Comparison of ENCODE assay signal across 8 mouse cellular contexts in the genomic region with DNA sequence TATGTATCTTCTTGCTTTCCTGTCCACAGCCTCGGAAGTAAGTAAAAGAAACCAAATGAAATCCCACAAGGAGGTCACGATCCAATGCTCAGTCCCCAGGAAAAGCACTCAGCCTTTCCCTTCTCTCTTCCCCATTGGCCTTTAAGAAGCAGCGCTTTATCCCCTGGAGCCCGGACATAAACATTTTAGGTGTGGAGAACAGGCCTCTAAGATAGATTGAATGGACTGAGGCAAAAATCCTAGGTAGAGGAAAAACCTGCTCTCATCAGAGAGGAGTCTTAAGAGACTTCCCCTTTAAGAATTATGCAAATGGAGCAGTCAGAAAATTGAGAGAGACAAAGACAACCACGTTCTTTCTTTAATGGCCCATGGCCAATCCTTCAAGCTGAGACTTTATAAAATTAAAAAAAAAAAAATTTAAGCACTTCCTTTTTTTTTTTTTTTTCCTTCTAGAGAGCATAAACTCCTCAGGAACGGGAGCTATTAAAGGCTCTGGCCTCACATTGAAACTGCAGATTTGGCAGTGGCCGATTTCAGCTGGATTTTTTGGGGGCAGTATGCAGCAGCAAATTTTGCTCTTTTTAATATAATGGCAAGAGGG.
DNase-seq lines count a peak whose midpoint lies in the region; ATAC-seq and TF ChIP-seq lines count a peak whose summit lies in the region.

No protein-coding gene starts in this region.

- H3K27ac ChIP-seq in kidney, embryonic 14.5 days (ENCODE audit: low read depth, low read length): 0 out of 2 replicates have a peak overlapping the region, but pooled peaks have one; percentile 30
- no peak overlapping the region for H3K27ac ChIP-seq in kidney, adult 2 months (ENCODE audit: insufficient read depth, low read depth, low read length)
- H3K27ac ChIP-seq in embryonic facial prominence, embryonic 11.5 days (replicated peaks; ENCODE audit: low read depth, low read length): no peak overlapping the region
- peak overlapping the region; percentile 14; the same call in 1 of the 2 replicates for H3K27ac ChIP-seq in hindbrain, embryonic 15.5 days (replicated peaks)
- peak overlapping the region; percentile 51 for H3K27ac ChIP-seq in midbrain, embryonic 15.5 days

- TF ChIP-seq CTCF in kidney, adult 2 months (conservative IDR thresholded peaks at IDR 0.05; ENCODE audit: insufficient read depth, insufficient read length, low read depth, low read length): no peak

- H3K27me3 ChIP-seq in kidney, embryonic 14.5 days (ENCODE audit: control insufficient read depth, insufficient read depth, low read length): no peaks in the 10 kb centered on the region
- H3K27me3 ChIP-seq in kidney, adult 2 months (replicated peaks; ENCODE audit: control insufficient read depth, insufficient read depth, low read length): no peaks in the 10 kb centered on the region
- H3K27me3 ChIP-seq in embryonic facial prominence, embryonic 11.5 days (ENCODE audit: control insufficient read depth, insufficient read depth, low read length): no peaks in the 10 kb centered on the region
- H3K27me3 ChIP-seq in hindbrain, embryonic 15.5 days: no peaks in the 10 kb centered on the region
- H3K27me3 ChIP-seq in midbrain, embryonic 15.5 days (replicated peaks): no peaks in the 10 kb centered on the region

- H3K4me3 ChIP-seq in kidney, embryonic 14.5 days (ENCODE audit: low read length): peak overlapping the region; percentile 13; the same call in 1 of the 2 replicates
- no peak overlapping the region for H3K4me3 ChIP-seq in kidney, adult 2 months (ENCODE audit: insufficient read depth, low read depth, low read length)
- H3K4me3 ChIP-seq in embryonic facial prominence, embryonic 11.5 days (ENCODE audit: low read depth, low read length): peak overlapping the region; percentile 14; the same call in 1 of the 2 replicates
- H3K4me3 ChIP-seq in hindbrain, embryonic 15.5 days: peak overlapping the region; percentile 23
- H3K4me3 ChIP-seq in midbrain, embryonic 15.5 days: peak overlapping the region; percentile 27

- WGBS in kidney, embryonic 14.5 days: 28% methylated on average over 7 of the region's 7 CpGs
- whole genome bisulfite sequencing in kidney, adult 2 months: 34% methylated on average over 7 of the region's 7 CpGs
- 34% methylated on average over 7 of the region's 7 CpGs for WGBS in embryonic facial prominence, embryonic 11.5 days
- WGBS in hindbrain, embryonic 15.5 days: 32% methylated on average over 7 of the region's 7 CpGs
- WGBS in midbrain, embryonic 15.5 days: 15% methylated on average over 7 of the region's 7 CpGs

- peak; percentile 35; the same call in 1 of the 2 replicates for ATAC-seq in kidney, embryonic 14.5 days (ENCODE audit: low FRiP score, low TSS enrichment)
- no peak for ATAC-seq in embryonic facial prominence, embryonic 11.5 days (replicated peaks; ENCODE audit: insufficient number of reproducible peaks, low FRiP score, low TSS enrichment, low read depth)
- ATAC-seq in hindbrain, embryonic 15.5 days (ENCODE audit: low FRiP score, low read depth): no peak
- ATAC-seq in midbrain, embryonic 15.5 days (replicated peaks): peak; percentile 43; the same call in 1 of the 2 replicates
- no peak for ATAC-seq in erythroid progenitor cell, adult 5-6 weeks (replicated peaks; ENCODE audit: low FRiP score, poor library complexity, severe bottlenecking)

- no peak overlapping the region for H3K9ac ChIP-seq in kidney, embryonic 14.5 days (ENCODE audit: low read depth, low read length)
- H3K9ac ChIP-seq in embryonic facial prominence, embryonic 11.5 days (replicated peaks; ENCODE audit: low read length): peak overlapping the region; percentile 26; the same call in 1 of the 2 replicates
- peak overlapping the region; percentile 18; the same call in 1 of the 2 replicates for H3K9ac ChIP-seq in hindbrain, embryonic 15.5 days
- peak overlapping the region; percentile 16 for H3K9ac ChIP-seq in midbrain, embryonic 15.5 days

- no peaks in the 10 kb centered on the region for H3K36me3 ChIP-seq in kidney, embryonic 14.5 days (ENCODE audit: control insufficient read depth, insufficient read depth, low read length)
- no peaks in the 10 kb centered on the region for H3K36me3 ChIP-seq in kidney, adult 2 months (ENCODE audit: control insufficient read depth, insufficient read depth, low read length)
- no peaks in the 10 kb centered on the region for H3K36me3 ChIP-seq in embryonic facial prominence, embryonic 11.5 days (replicated peaks; ENCODE audit: control insufficient read depth, insufficient read depth, low read depth, low read length)
- H3K36me3 ChIP-seq in hindbrain, embryonic 15.5 days: no peaks in the 10 kb centered on the region
- no peaks in the 10 kb centered on the region for H3K36me3 ChIP-seq in midbrain, embryonic 15.5 days (replicated peaks)

- no peak for DNase-seq in kidney, adult 2 months
- DNase-seq in embryonic facial prominence, embryonic 11.5 days (ENCODE audit: low spot score): peak; percentile 27
- no peak for DNase-seq in cerebellum, postnatal 10 days
- DNase-seq in urinary bladder, postnatal 10 days (ENCODE audit: low spot score): no peak

- no peak for TF ChIP-seq POLR2A in kidney, adult 2 months (IDR thresholded peaks at IDR 0.05; ENCODE audit: low read depth, low read length)

- H3K4me2 ChIP-seq in kidney, embryonic 14.5 days (replicated peaks; ENCODE audit: low read depth, low read length): peak overlapping the region; percentile 45
- H3K4me2 ChIP-seq in embryonic facial prominence, embryonic 11.5 days (ENCODE audit: low read depth, low read length): peak overlapping the region; percentile 45; the same call in 1 of the 2 replicates
- H3K4me2 ChIP-seq in hindbrain, embryonic 15.5 days: peak overlapping the region; percentile 53
- peak overlapping the region; percentile 51 for H3K4me2 ChIP-seq in midbrain, embryonic 15.5 days

- H3K9me3 ChIP-seq in kidney, embryonic 14.5 days (ENCODE audit: control insufficient read depth, low read length): no peaks in the 10 kb centered on the region
- H3K9me3 ChIP-seq in embryonic facial prominence, embryonic 11.5 days (replicated peaks; ENCODE audit: control insufficient read depth, low read length): no peaks in the 10 kb centered on the region
- no peaks in the 10 kb centered on the region for H3K9me3 ChIP-seq in hindbrain, embryonic 15.5 days
- H3K9me3 ChIP-seq in midbrain, embryonic 15.5 days: no peaks in the 10 kb centered on the region

- peaks cover 4% of the 10 kb centered on the region; the same call in 1 of the 2 replicates for H3K4me1 ChIP-seq in kidney, embryonic 14.5 days (ENCODE audit: control insufficient read depth, insufficient read depth, low read length)
- no peaks in the 10 kb centered on the region for H3K4me1 ChIP-seq in kidney, adult 2 months (ENCODE audit: control insufficient read depth, insufficient read depth, low read length)
- H3K4me1 ChIP-seq in embryonic facial prominence, embryonic 11.5 days (ENCODE audit: control insufficient read depth, insufficient read depth, low read length): peaks cover 4% of the 10 kb centered on the region; the same call in 1 of the 2 replicates
- H3K4me1 ChIP-seq in hindbrain, embryonic 15.5 days (replicated peaks): peaks cover 13% of the 10 kb centered on the region
- peaks cover 15% of the 10 kb centered on the region for H3K4me1 ChIP-seq in midbrain, embryonic 15.5 days

Comparison
In these comparisons a context has a peak if more than half of its experiments do, and no peak if none do; other contexts are left out.
1. H3K27ac ChIP-seq: peak in kidney, embryonic 14.5 days (single experiment), hindbrain, embryonic 15.5 days (single experiment) and midbrain, embryonic 15.5 days (single experiment); none in kidney, adult 2 months (single experiment) and embryonic facial prominence, embryonic 11.5 days (single experiment).
2. ATAC-seq: peak in kidney, embryonic 14.5 days (single experiment) and midbrain, embryonic 15.5 days (single experiment); none in embryonic facial prominence, embryonic 11.5 days (single experiment), hindbrain, embryonic 15.5 days (single experiment) and erythroid progenitor cell, adult 5-6 weeks (single experiment).
3. Peak in every context shown above with its lines, with median percentiles within 50 percentile points of each other: H3K4me2 ChIP-seq.